Mouse (Mus musculus) heart, embryonic 11.5 days (tissue): ENCODE data around the gene Nynrin. TPM values are rescaled to one million over a fixed set of nuclear protein-coding genes. Genes with fewer than 3 reads are reported as not detected.

Source experiments
- ATAC-seq: fragments of 200-750 bp; cut with Nextera tagmentation; replicated peaks from 2 replicates; pipeline ENCODE4 v1.8.0; 2017; ENCODE audit warnings: moderate library complexity; ENCODE audit not compliant: insufficient number of reproducible peaks, low FRiP score, low TSS enrichment
- H3K27ac ChIP-seq: fragments of 300-500 bp; sonication (generic); 2 replicates; pipeline ENCODE4 v1.5.1; 2014; ENCODE audit warnings: mild to moderate bottlenecking, low read depth, low read length
- H3K27me3 ChIP-seq: fragments of 300-500 bp; sonication (generic); 2 replicates; pipeline ENCODE4 v1.6.1; 2014; ENCODE audit warnings: mild to moderate bottlenecking, low read length, mixed read lengths; ENCODE audit not compliant: control insufficient read depth, insufficient read depth
- H3K36me3 ChIP-seq: fragments of 300-500 bp; sonication (generic); 2 replicates; pipeline ENCODE4 v1.6.1; 2014; ENCODE audit warnings: mild to moderate bottlenecking, low read length, moderate library complexity, mixed read lengths; ENCODE audit not compliant: control insufficient read depth, insufficient read depth
- H3K4me1 ChIP-seq: fragments of 300-500 bp; sonication (generic); 2 replicates; pipeline ENCODE4 v1.6.1; 2014; ENCODE audit warnings: low read length; ENCODE audit not compliant: control insufficient read depth, insufficient read depth
- H3K4me2 ChIP-seq: fragments of 300-500 bp; sonication (generic); 2 replicates; pipeline ENCODE4 v1.6.1; 2014; ENCODE audit warnings: mild to moderate bottlenecking, moderate library complexity
- H3K4me3 ChIP-seq: fragments of 300-500 bp; sonication (generic); 2 replicates; pipeline ENCODE4 v1.5.1; 2014; ENCODE audit warnings: low read depth, low read length
- H3K9ac ChIP-seq: fragments of 300-500 bp; sonication (generic); 2 replicates; pipeline ENCODE4 v1.6.1; 2014; ENCODE audit warnings: mild to moderate bottlenecking, low read depth, low read length, moderate library complexity
- H3K9me3 ChIP-seq: fragments of 300-500 bp; sonication (generic); replicated peaks from 2 replicates; pipeline ENCODE4 v1.6.1; 2016; ENCODE audit warnings: low read length; ENCODE audit not compliant: control insufficient read depth
- WGBS: fragments of 180-500 bp; shearing (Covaris S2); extraction: QIAGEN DNeasy Blood & Tissue Kit; methylation state at CpG from one replicate; pipeline ENCODE4 v1.1.7; 2014; ENCODE audit not compliant: insufficient replicate concordance; 5-methylcytosine and 5-hydroxymethylcytosine counted together
- polyA plus RNA-seq: library from polyadenylated mRNA; unstranded; fragments of >200 nt; fragmentation: Nextera tagmentation; extraction: Ambion mirVana; gene quantifications from 2 replicates; pipeline ENCODE4 v1.2.1, GENCODE M21; 2014

Gene Nynrin
- polyA plus RNA-seq, 1 experiment from 2014 or later, result 12.5 TPM

GRCm38 (mm10) chr14:55869538-55869937 lies 15.7 kb downstream of the Nynrin start:
- Histone ChIP-seq H3K4me2 (no peak overlapping the region), H3K36me3 (peaks cover 49% of the 10 kb centered on the region), H3K4me1 (peaks cover 12% of the 10 kb centered on the region), H3K27me3 (no peaks in the 10 kb centered on the region), H3K9ac (no peak overlapping the region), H3K4me3 (no peak overlapping the region), H3K27ac (no peak overlapping the region), H3K9me3 (no peaks in the 10 kb centered on the region)
- ATAC-seq, result no peak
- WGBS, result 88% methylated on average over 6 of the region's 6 CpGs

- WGBS, result 84% methylated on average over 12 of the region's 12 CpGs
- ATAC-seq, result no peak
- H3K4me2 ChIP-seq, result no peak overlapping the region
- H3K4me3 ChIP-seq, result no peak overlapping the region
- H3K27ac ChIP-seq, result no peak overlapping the region
- H3K4me1 ChIP-seq, result peaks cover 12% of the 10 kb centered on the region
- H3K9me3 ChIP-seq, result no peaks in the 10 kb centered on the region
- H3K27me3 ChIP-seq, result no peaks in the 10 kb centered on the region
- peaks cover 37% of the 10 kb centered on the region for H3K36me3 ChIP-seq
- H3K9ac ChIP-seq, result no peak overlapping the region
Measured at GRCm38 (mm10) chr14:55872039-55872438, 18.2 kb downstream of the Nynrin start.

DNA sequence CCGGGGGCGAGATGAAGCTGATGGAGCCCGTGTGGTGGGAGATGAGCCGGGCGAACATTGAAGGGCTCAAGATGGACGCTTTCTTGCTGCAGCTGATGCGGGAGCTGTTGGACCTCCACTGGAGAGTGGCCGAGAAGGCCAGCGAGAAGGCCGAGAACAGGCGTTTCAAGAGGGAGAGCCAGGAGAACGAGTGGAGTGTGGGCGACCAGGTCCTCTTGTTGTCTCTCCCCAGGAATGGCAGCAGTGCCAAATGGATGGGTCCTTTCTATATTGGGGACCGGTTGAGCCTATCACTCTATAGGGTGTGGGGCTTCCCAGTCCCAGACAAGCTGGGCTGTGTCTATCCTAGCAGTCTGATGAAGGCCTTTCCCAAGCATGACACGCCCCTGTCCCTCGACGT lies 18.7 kb downstream of the Nynrin start:
- WGBS, result 86% methylated on average over 17 of the region's 17 CpGs
- ATAC-seq, result no peak

DNA sequence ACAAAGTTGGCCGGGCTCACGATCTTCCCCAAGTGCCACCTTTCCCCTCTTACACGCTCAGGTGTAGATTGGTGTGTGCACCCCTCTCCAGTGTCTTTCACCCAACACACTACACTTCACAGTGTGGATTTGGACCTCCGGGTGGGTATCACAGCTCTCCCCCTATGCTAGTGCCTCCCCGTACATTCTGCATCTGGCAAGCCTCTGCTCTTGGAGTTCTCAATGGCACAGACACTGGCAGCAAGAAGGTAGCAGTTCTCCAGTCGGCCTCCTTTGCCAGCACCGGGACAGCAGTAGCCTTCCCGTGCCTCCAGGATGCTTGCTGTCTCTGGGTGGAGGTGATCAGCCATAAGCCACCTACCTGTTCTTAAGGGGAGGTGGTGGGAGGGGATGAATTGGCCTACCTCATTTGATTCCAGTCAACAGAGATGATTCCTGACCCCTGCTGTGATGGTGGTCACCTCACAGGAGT lies 19.5 kb downstream of the Nynrin start:
- Histone ChIP-seq H3K4me3 (no peak overlapping the region), H3K9me3 (no peaks in the 10 kb centered on the region), H3K4me1 (peaks cover 17% of the 10 kb centered on the region), H3K27me3 (no peaks in the 10 kb centered on the region), H3K4me2 (peak overlapping the region; percentile 53), H3K36me3 (peaks cover 35% of the 10 kb centered on the region), H3K27ac (0 out of 2 replicates have a peak overlapping the region, but pooled peaks have one; percentile 6), H3K9ac (no peak overlapping the region)
- WGBS, result 80% methylated on average over 8 of the region's 8 CpGs
- no peak for ATAC-seq

More for the DNA sequence above, 18.7 kb downstream of the Nynrin start:
- H3K9me3 ChIP-seq, result no peaks in the 10 kb centered on the region
- H3K4me1 ChIP-seq, result peaks cover 12% of the 10 kb centered on the region
- no peak overlapping the region for H3K4me2 ChIP-seq
- no peak overlapping the region for H3K9ac ChIP-seq
- no peaks in the 10 kb centered on the region for H3K27me3 ChIP-seq
- no peak overlapping the region for H3K4me3 ChIP-seq
- no peak overlapping the region for H3K27ac ChIP-seq
- peaks cover 37% of the 10 kb centered on the region for H3K36me3 ChIP-seq

GRCm38 (mm10) chr14:55873714-55874683 lies 20.2 kb downstream of the Nynrin start:
- 11% methylated on average over 30 of the region's 30 CpGs for WGBS
- peak overlapping the region; percentile 53 for H3K4me2 ChIP-seq
- 0 out of 2 replicates have a peak, but pooled peaks have one; percentile 11 for ATAC-seq

GRCm38 (mm10) chr14:55877469-55878315 lies 23.9 kb downstream of the Nynrin start:
- Histone ChIP-seq H3K4me2 (peak overlapping the region; percentile 51), H3K27ac (peak overlapping the region; percentile 38; the same call in 1 of the 2 replicates)

More at GRCm38 (mm10) chr14:55873714-55874683, 20.2 kb downstream of the Nynrin start:
- H3K9ac ChIP-seq, result 0 out of 2 replicates have a peak overlapping the region, but pooled peaks have one; percentile 46
- peak overlapping the region; percentile 19; the same call in 1 of the 2 replicates for H3K4me3 ChIP-seq
- H3K36me3 ChIP-seq, result peaks cover 28% of the 10 kb centered on the region
- H3K9me3 ChIP-seq, result no peaks in the 10 kb centered on the region
- H3K27ac ChIP-seq, result 0 out of 2 replicates have a peak overlapping the region, but pooled peaks have one; percentile 12
- H3K4me1 ChIP-seq, result peaks cover 17% of the 10 kb centered on the region
- H3K27me3 ChIP-seq, result no peaks in the 10 kb centered on the region

GRCm38 (mm10) chr14:55878316-55878940 lies 24.6 kb downstream of the Nynrin start:
- peaks cover 14% of the 10 kb centered on the region for H3K4me1 ChIP-seq
- no peaks in the 10 kb centered on the region for H3K27me3 ChIP-seq
- H3K9ac ChIP-seq, result no peak overlapping the region
- H3K4me2 ChIP-seq, result peak overlapping the region; percentile 51
- H3K36me3 ChIP-seq, result no peaks in the 10 kb centered on the region; the same call in 1 of the 2 replicates
- ATAC-seq, result no peak
- WGBS, result 16% methylated on average over 7 of the region's 7 CpGs
- H3K9me3 ChIP-seq, result no peaks in the 10 kb centered on the region
- no peak overlapping the region for H3K27ac ChIP-seq
- no peak overlapping the region for H3K4me3 ChIP-seq

More at GRCm38 (mm10) chr14:55877469-55878315, 23.9 kb downstream of the Nynrin start:
- no peaks in the 10 kb centered on the region for H3K9me3 ChIP-seq
- H3K4me3 ChIP-seq, result no peak overlapping the region
- H3K9ac ChIP-seq, result no peak overlapping the region
- H3K27me3 ChIP-seq, result no peaks in the 10 kb centered on the region
- H3K36me3 ChIP-seq, result peaks cover 4% of the 10 kb centered on the region
- WGBS, result 13% methylated on average over 14 of the region's 14 CpGs
- no peak for ATAC-seq
- H3K4me1 ChIP-seq, result peaks cover 17% of the 10 kb centered on the region

- no peak overlapping the region for H3K4me2 ChIP-seq
- no peak overlapping the region for H3K4me3 ChIP-seq
- H3K27me3 ChIP-seq, result no peaks in the 10 kb centered on the region
- 39% methylated on average over 1 of the region's 1 CpGs for WGBS
- ATAC-seq, result no peak
- no peak overlapping the region for H3K9ac ChIP-seq
- H3K4me1 ChIP-seq, result peaks cover 13% of the 10 kb centered on the region
- H3K9me3 ChIP-seq, result no peaks in the 10 kb centered on the region
- no peak overlapping the region for H3K27ac ChIP-seq
- no peaks in the 10 kb centered on the region for H3K36me3 ChIP-seq
Measured at GRCm38 (mm10) chr14:55879623-55880022, 25.8 kb downstream of the Nynrin start.
